In the genomic region with DNA sequence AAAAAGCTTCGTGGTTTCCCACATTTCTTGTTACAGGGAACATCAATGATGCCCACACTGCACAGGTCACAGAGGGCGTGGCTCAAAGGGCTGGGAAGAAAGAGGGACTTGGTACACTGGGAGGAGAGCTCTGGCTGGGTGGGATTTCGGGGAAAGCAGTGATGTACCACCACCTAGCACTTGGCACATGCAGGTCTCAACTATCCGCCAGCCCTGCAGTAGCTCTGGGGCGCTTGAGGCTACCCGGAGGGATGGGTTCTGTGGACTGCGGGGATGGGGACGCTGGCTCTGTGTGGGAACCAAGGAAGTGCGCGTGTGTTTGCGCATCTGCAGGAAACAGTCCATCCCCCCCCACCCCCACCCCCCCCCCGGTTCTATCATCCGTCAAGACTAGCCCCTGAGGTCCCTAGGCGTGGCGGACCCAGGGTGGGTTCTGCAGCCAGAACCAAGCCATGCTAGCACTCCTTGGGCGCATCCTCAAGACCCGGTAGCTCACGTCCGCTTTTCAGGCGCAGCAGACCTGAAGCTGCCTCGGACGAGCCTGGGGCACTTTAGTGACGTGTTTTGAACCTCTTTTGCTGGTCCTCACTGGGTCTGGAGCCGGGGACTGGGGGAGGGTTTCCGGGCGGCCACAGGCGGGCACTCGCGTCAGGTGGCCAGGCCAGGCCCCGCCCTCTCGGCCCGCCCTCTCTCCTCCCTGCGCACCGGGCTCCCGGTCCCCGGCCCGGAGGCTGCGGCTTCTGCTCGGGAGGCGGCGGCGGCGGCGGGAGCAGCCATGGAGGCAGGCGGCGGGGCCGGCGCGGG, we compare ENCODE assay signal across 8 mouse cellular contexts. TPM values are rescaled to one million over a fixed set of nuclear protein-coding genes. Genes with fewer than 3 reads are reported as not detected.
DNase-seq lines count a peak whose midpoint lies in the region; ATAC-seq lines count a peak whose summit lies in the region.

A gene (plus strand): TSS at position 400 of the 804 bp plus-strand sequence.

- under 1% methylated on average over 49 of the region's 49 CpGs for WGBS in embryonic facial prominence, embryonic 10.5 days
- under 1% methylated on average over 40 of the region's 49 CpGs for WGBS in limb, embryonic 11.5 days
- WGBS in midbrain, embryonic 13.5 days, result 1% methylated on average over 33 of the region's 49 CpGs
- 1% methylated on average over 46 of the region's 49 CpGs for WGBS in stomach, embryonic 14.5 days

- H3K9ac ChIP-seq in limb, embryonic 11.5 days (ENCODE audit: low read length), result peak within 1 kb of the TSS; percentile 56
- H3K9ac ChIP-seq in midbrain, embryonic 13.5 days (replicated peaks), result peak within 1 kb of the TSS; percentile 82
- peak within 1 kb of the TSS; percentile 55 for H3K9ac ChIP-seq in stomach, embryonic 14.5 days (replicated peaks; ENCODE audit: low read depth, low read length)

- H3K4me3 ChIP-seq in embryonic facial prominence, embryonic 10.5 days, result peak within 1 kb of the TSS; percentile 85
- peak within 1 kb of the TSS; percentile 42 for H3K4me3 ChIP-seq in limb, embryonic 11.5 days (ENCODE audit: low read depth, low read length)
- H3K4me3 ChIP-seq in midbrain, embryonic 13.5 days (replicated peaks), result peak within 1 kb of the TSS; percentile 71
- H3K4me3 ChIP-seq in stomach, embryonic 14.5 days (ENCODE audit: low read depth, low read length), result peak within 1 kb of the TSS; percentile 63

- DNase-seq in thymus, postnatal 14 days, result peak; percentile 33
- DNase-seq in thymus, postnatal 0 days (ENCODE audit: low spot score), result no peak
- DNase-seq in embryonic facial prominence, embryonic 10.5 days (ENCODE audit: low spot score), result peak; percentile 88
- peak; percentile 98 for DNase-seq in heart, adult 11 months
- DNase-seq in kidney, adult 11 months, result peak; percentile 74
- peak; percentile 83 for DNase-seq in limb, embryonic 11.5 days (ENCODE audit: low spot score)

- peak within 1 kb of the TSS; percentile 82 for H3K27ac ChIP-seq in embryonic facial prominence, embryonic 10.5 days (replicated peaks)
- peak within 1 kb of the TSS; percentile 51; the same call in 1 of the 2 replicates for H3K27ac ChIP-seq in limb, embryonic 11.5 days (replicated peaks; ENCODE audit: low read depth, low read length)
- peak within 1 kb of the TSS; percentile 69 for H3K27ac ChIP-seq in midbrain, embryonic 13.5 days
- peak within 1 kb of the TSS; percentile 53; the same call in 1 of the 2 replicates for H3K27ac ChIP-seq in stomach, embryonic 14.5 days (ENCODE audit: low read length)

- peaks cover 63% of the 10 kb centered on the region for H3K27me3 ChIP-seq in embryonic facial prominence, embryonic 10.5 days (replicated peaks; ENCODE audit: low read depth, poor library complexity, severe bottlenecking)
- H3K27me3 ChIP-seq in limb, embryonic 11.5 days (ENCODE audit: control insufficient read depth, insufficient read depth, low read length), result no peaks in the 10 kb centered on the region
- peaks cover 19% of the 10 kb centered on the region for H3K27me3 ChIP-seq in midbrain, embryonic 13.5 days
- H3K27me3 ChIP-seq in stomach, embryonic 14.5 days (ENCODE audit: control insufficient read depth, insufficient read depth, low read length), result no peaks in the 10 kb centered on the region

- peak within 1 kb of the TSS; percentile 64 for H3K4me2 ChIP-seq in limb, embryonic 11.5 days (ENCODE audit: low read depth, severe bottlenecking)
- peak within 1 kb of the TSS; percentile 81 for H3K4me2 ChIP-seq in midbrain, embryonic 13.5 days (replicated peaks)
- H3K4me2 ChIP-seq in stomach, embryonic 14.5 days (replicated peaks; ENCODE audit: low read depth, low read length), result peak within 1 kb of the TSS; percentile 89

- peak; percentile 92 for ATAC-seq in limb, embryonic 11.5 days (ENCODE audit: insufficient number of reproducible peaks, low FRiP score, low TSS enrichment, low read depth)
- peak; percentile 95 for ATAC-seq in midbrain, embryonic 13.5 days
- ATAC-seq in stomach, embryonic 14.5 days (ENCODE audit: insufficient number of reproducible peaks, insufficient read depth, low FRiP score, low read depth), result peak; percentile 92

- H3K36me3 ChIP-seq in embryonic facial prominence, embryonic 10.5 days (replicated peaks), result peaks cover 11% of the 10 kb centered on the region; the same call in 1 of the 2 replicates
- H3K36me3 ChIP-seq in limb, embryonic 11.5 days (ENCODE audit: control insufficient read depth, insufficient read depth, low read length), result no peaks in the 10 kb centered on the region
- no peaks in the 10 kb centered on the region for H3K36me3 ChIP-seq in midbrain, embryonic 13.5 days
- H3K36me3 ChIP-seq in stomach, embryonic 14.5 days (ENCODE audit: control insufficient read depth, insufficient read depth, low read length), result no peaks in the 10 kb centered on the region

- H3K9me3 ChIP-seq in embryonic facial prominence, embryonic 10.5 days, result no peaks in the 10 kb centered on the region
- H3K9me3 ChIP-seq in limb, embryonic 11.5 days (ENCODE audit: control insufficient read depth, low read length), result no peaks in the 10 kb centered on the region
- H3K9me3 ChIP-seq in midbrain, embryonic 13.5 days, result no peaks in the 10 kb centered on the region
- H3K9me3 ChIP-seq in stomach, embryonic 14.5 days (ENCODE audit: control insufficient read depth, low read depth, low read length), result no peaks in the 10 kb centered on the region

- H3K4me1 ChIP-seq in embryonic facial prominence, embryonic 10.5 days, result peaks cover 25% of the 10 kb centered on the region
- peaks cover 3% of the 10 kb centered on the region; the same call in 1 of the 2 replicates for H3K4me1 ChIP-seq in limb, embryonic 11.5 days (ENCODE audit: control insufficient read depth, insufficient read depth, low read length)
- peaks cover 20% of the 10 kb centered on the region for H3K4me1 ChIP-seq in midbrain, embryonic 13.5 days (replicated peaks)
- peaks cover 10% of the 10 kb centered on the region for H3K4me1 ChIP-seq in stomach, embryonic 14.5 days (ENCODE audit: control insufficient read depth, insufficient read depth, low read length)

RNA-seq across cellular contexts. Expression of the gene that starts here (rescaled TPM):
- polyA plus RNA-seq in thymus, postnatal 0 days (2015; fragmentation: Nextera tagmentation; extraction: Ambion mirVana), result 1.8 and 2.5 TPM in 2 replicates
- 18.6 and 23.1 TPM in 2 replicates for polyA plus RNA-seq in embryonic facial prominence, embryonic 10.5 days (2016; fragmentation: Nextera tagmentation; extraction: Ambion mirVana)
- 37.1 and 37.3 TPM in 2 replicates for polyA plus RNA-seq in limb, embryonic 11.5 days (2014; fragmentation: Nextera tagmentation; extraction: Ambion mirVana)
- 28.6 and 30.4 TPM in 2 replicates for polyA plus RNA-seq in midbrain, embryonic 13.5 days (2015; fragmentation: Nextera tagmentation; extraction: Ambion mirVana)
- polyA plus RNA-seq in stomach, embryonic 14.5 days (2014; fragmentation: Nextera tagmentation; extraction: Ambion mirVana), result 22.0 and 29.5 TPM in 2 replicates
